Mouse (Mus musculus) forebrain, embryonic 12.5 days (tissue): ENCODE results near the gene Arhgef3. TPM values are rescaled to one million over a fixed set of nuclear protein-coding genes. Genes with fewer than 3 reads are reported as not detected.

Experiments used
- ATAC-seq: fragments of 200-750 bp; cut with Nextera tagmentation; 2 replicates; pipeline ENCODE4 v1.8.0; 2017; ENCODE audit warnings: moderate TSS enrichment; ENCODE audit not compliant: low FRiP score
- H3K27ac ChIP-seq: fragments of 300-500 bp; sonication (generic); 2 replicates; pipeline ENCODE4 v1.5.1; 2016; ENCODE audit warnings: mild to moderate bottlenecking
- H3K27me3 ChIP-seq: fragments of 300-500 bp; sonication (generic); 2 replicates; pipeline ENCODE4 v1.6.1; 2016; ENCODE audit warnings: mild to moderate bottlenecking
- H3K36me3 ChIP-seq: fragments of 300-500 bp; sonication (generic); replicated peaks from 2 replicates; pipeline ENCODE4 v1.6.1; 2016; ENCODE audit warnings: mild to moderate bottlenecking
- H3K4me1 ChIP-seq: fragments of 300-500 bp; sonication (generic); 2 replicates; pipeline ENCODE4 v1.6.1; 2016
- H3K4me2 ChIP-seq: fragments of 300-500 bp; sonication (generic); 2 replicates; pipeline ENCODE4 v1.6.1; 2016; ENCODE audit warnings: mild to moderate bottlenecking, moderate library complexity
- H3K4me3 ChIP-seq: fragments of 300-500 bp; sonication (generic); replicated peaks from 2 replicates; pipeline ENCODE4 v1.5.1; 2016; ENCODE audit warnings: mild to moderate bottlenecking
- H3K9ac ChIP-seq: fragments of 300-500 bp; sonication (generic); 2 replicates; pipeline ENCODE4 v1.6.1; 2016; ENCODE audit warnings: mild to moderate bottlenecking
- H3K9me3 ChIP-seq: fragments of 300-500 bp; sonication (generic); 2 replicates; pipeline ENCODE4 v1.6.1; 2016
- WGBS: fragments of 180-500 bp; shearing (Covaris S2); methylation state at CpG from one replicate; pipeline ENCODE4 v1.1.7; 2016; 5-methylcytosine and 5-hydroxymethylcytosine counted together
- polyA plus RNA-seq: library from polyadenylated mRNA; unstranded; fragments of >200 nt; fragmentation: Nextera tagmentation; extraction: Ambion mirVana; gene quantifications from 2 replicates; pipeline ENCODE4 v1.2.1, GENCODE M21; 2016

The Arhgef3 gene
- polyA plus RNA-seq, 1 experiment from 2014 or later = 2.4 TPM

GRCm38 (mm10) chr14:27118546-27118945, 3.8 kb downstream of the Arhgef3 start:
- 88% methylated on average over 5 of the region's 5 CpGs for WGBS
- Histone ChIP-seq H3K27me3 (peaks cover 47% of the 10 kb centered on the region), H3K27ac (no peak overlapping the region), H3K4me2 (no peak overlapping the region), H3K4me1 (peaks cover 14% of the 10 kb centered on the region), H3K36me3 (no peaks in the 10 kb centered on the region), H3K4me3 (no peak overlapping the region), H3K9ac (no peak overlapping the region), H3K9me3 (no peaks in the 10 kb centered on the region)
- ATAC-seq = no peak

GRCm38 (mm10) chr14:27122646-27123045, 7.9 kb downstream of the Arhgef3 start:
- Histone ChIP-seq H3K9me3 (no peaks in the 10 kb centered on the region), H3K36me3 (no peaks in the 10 kb centered on the region), H3K9ac (no peak overlapping the region), H3K27me3 (peaks cover 10% of the 10 kb centered on the region), H3K4me2 (no peak overlapping the region), H3K27ac (no peak overlapping the region), H3K4me3 (no peak overlapping the region), H3K4me1 (no peaks in the 10 kb centered on the region)
- ATAC-seq = no peak
- 78% methylated on average over 3 of the region's 3 CpGs for WGBS

GRCm38 (mm10) chr14:27123543-27123942, 8.8 kb downstream of the Arhgef3 start:
- Histone ChIP-seq H3K4me2 (no peak overlapping the region), H3K9me3 (no peaks in the 10 kb centered on the region), H3K4me1 (no peaks in the 10 kb centered on the region), H3K27ac (no peak overlapping the region), H3K9ac (no peak overlapping the region), H3K36me3 (no peaks in the 10 kb centered on the region), H3K27me3 (peaks cover 1% of the 10 kb centered on the region), H3K4me3 (no peak overlapping the region)
- no peak for ATAC-seq
- WGBS = 56% methylated on average over 8 of the region's 8 CpGs

- ATAC-seq = no peak
- no peaks in the 10 kb centered on the region for H3K36me3 ChIP-seq
- H3K4me3 ChIP-seq = no peak overlapping the region
- no peaks in the 10 kb centered on the region for H3K27me3 ChIP-seq
- H3K9me3 ChIP-seq = no peaks in the 10 kb centered on the region
- no peak overlapping the region for H3K4me2 ChIP-seq
- H3K4me1 ChIP-seq = no peaks in the 10 kb centered on the region
- no peak overlapping the region for H3K27ac ChIP-seq
- no peak overlapping the region for H3K9ac ChIP-seq
- 92% methylated on average over 3 of the region's 3 CpGs for WGBS
These were observed 15.3 kb downstream of the Arhgef3 start for GRCm38 (mm10) chr14:27130031-27130430.

- Histone ChIP-seq H3K36me3 (no peaks in the 10 kb centered on the region), H3K27ac (no peak overlapping the region), H3K4me1 (no peaks in the 10 kb centered on the region), H3K9ac (no peak overlapping the region), H3K4me2 (no peak overlapping the region), H3K9me3 (no peaks in the 10 kb centered on the region), H3K4me3 (no peak overlapping the region), H3K27me3 (no peaks in the 10 kb centered on the region)
- 79% methylated on average over 1 of the region's 1 CpGs for WGBS
- ATAC-seq = no peak
These were observed 16.0 kb downstream of the Arhgef3 start for GRCm38 (mm10) chr14:27130676-27131075.

GRCm38 (mm10) chr14:27131521-27131920, 16.8 kb downstream of the Arhgef3 start:
- Histone ChIP-seq H3K4me1 (no peaks in the 10 kb centered on the region), H3K9me3 (no peaks in the 10 kb centered on the region), H3K9ac (no peak overlapping the region), H3K4me2 (no peak overlapping the region), H3K27me3 (no peaks in the 10 kb centered on the region), H3K4me3 (no peak overlapping the region), H3K36me3 (no peaks in the 10 kb centered on the region), H3K27ac (no peak overlapping the region)
- ATAC-seq = no peak
- WGBS = 72% methylated on average over 1 of the region's 1 CpGs

DNA sequence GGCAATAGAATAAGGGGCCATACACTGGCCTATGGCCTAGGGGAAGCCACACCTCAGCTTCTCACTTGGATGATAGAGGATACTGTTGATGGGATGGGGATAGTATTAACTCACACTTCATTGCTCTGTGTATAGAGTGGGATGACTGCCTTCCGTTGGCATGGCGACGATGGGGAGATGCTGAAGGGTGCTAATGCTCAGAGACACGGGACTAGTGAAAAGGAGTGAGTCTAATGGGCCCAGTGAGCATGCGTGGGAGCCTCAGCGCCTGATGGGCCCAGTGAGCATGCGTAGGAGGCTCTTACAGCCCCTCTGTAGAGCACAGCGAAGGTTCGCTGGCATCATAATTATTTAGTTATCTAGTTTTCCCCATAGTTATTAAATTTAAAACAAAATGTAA, 24.2 kb downstream of the Arhgef3 start:
- no peak overlapping the region for H3K27ac ChIP-seq
- no peaks in the 10 kb centered on the region for H3K9me3 ChIP-seq
- H3K4me1 ChIP-seq = no peaks in the 10 kb centered on the region
- ATAC-seq = no peak
- H3K9ac ChIP-seq = no peak overlapping the region
- no peaks in the 10 kb centered on the region for H3K36me3 ChIP-seq
- H3K4me3 ChIP-seq = no peak overlapping the region
- H3K27me3 ChIP-seq = no peaks in the 10 kb centered on the region
- 87% methylated on average over 9 of the region's 9 CpGs for WGBS
- H3K4me2 ChIP-seq = no peak overlapping the region

DNA sequence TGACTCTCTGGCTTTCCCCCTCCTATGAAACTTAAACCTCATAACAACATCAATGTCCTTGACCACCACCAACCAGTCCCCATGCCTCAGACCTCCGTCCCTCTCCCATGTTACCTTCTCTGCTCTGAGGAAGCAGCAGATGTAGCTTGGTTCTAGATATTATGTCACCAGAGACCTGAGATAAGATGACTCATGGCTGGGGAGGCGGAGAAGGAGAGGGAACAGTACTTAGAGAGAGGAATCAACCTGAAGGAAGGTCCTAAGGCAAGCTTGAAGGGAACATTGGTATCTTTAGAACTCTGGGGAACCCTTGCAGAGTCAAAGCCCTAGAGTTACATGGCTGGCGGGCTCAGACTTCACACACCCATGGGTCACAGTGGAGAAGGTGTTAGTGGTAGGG, 25.3 kb downstream of the Arhgef3 start:
- WGBS = 87% methylated on average over 3 of the region's 3 CpGs
- no peak overlapping the region for H3K27ac ChIP-seq

GRCm38 (mm10) chr14:27141486-27141885, 26.8 kb downstream of the Arhgef3 start:
- no peak overlapping the region for H3K4me2 ChIP-seq

More for the DNA sequence above, 25.3 kb downstream of the Arhgef3 start:
- Histone ChIP-seq H3K4me1 (no peaks in the 10 kb centered on the region), H3K36me3 (no peaks in the 10 kb centered on the region), H3K4me3 (no peak overlapping the region), H3K9ac (no peak overlapping the region), H3K27me3 (no peaks in the 10 kb centered on the region), H3K4me2 (no peak overlapping the region), H3K9me3 (no peaks in the 10 kb centered on the region)
- ATAC-seq = no peak

GRCm38 (mm10) chr14:27142680-27143079, 28.0 kb downstream of the Arhgef3 start:
- Histone ChIP-seq H3K4me1 (no peaks in the 10 kb centered on the region), H3K4me2 (no peak overlapping the region), H3K27ac (no peak overlapping the region), H3K4me3 (no peak overlapping the region), H3K9me3 (no peaks in the 10 kb centered on the region), H3K36me3 (no peaks in the 10 kb centered on the region), H3K27me3 (no peaks in the 10 kb centered on the region), H3K9ac (no peak overlapping the region)
- WGBS = 87% methylated on average over 5 of the region's 5 CpGs
- ATAC-seq = no peak

More at GRCm38 (mm10) chr14:27141486-27141885, 26.8 kb downstream of the Arhgef3 start:
- H3K9ac ChIP-seq = no peak overlapping the region
- no peaks in the 10 kb centered on the region for H3K4me1 ChIP-seq
- 18% methylated on average over 3 of the region's 3 CpGs for whole genome bisulfite sequencing
- H3K27me3 ChIP-seq = no peaks in the 10 kb centered on the region
- no peak overlapping the region for H3K4me3 ChIP-seq
- H3K36me3 ChIP-seq = no peaks in the 10 kb centered on the region
- ATAC-seq = no peak
- H3K27ac ChIP-seq = no peak overlapping the region
- no peaks in the 10 kb centered on the region for H3K9me3 ChIP-seq

DNA sequence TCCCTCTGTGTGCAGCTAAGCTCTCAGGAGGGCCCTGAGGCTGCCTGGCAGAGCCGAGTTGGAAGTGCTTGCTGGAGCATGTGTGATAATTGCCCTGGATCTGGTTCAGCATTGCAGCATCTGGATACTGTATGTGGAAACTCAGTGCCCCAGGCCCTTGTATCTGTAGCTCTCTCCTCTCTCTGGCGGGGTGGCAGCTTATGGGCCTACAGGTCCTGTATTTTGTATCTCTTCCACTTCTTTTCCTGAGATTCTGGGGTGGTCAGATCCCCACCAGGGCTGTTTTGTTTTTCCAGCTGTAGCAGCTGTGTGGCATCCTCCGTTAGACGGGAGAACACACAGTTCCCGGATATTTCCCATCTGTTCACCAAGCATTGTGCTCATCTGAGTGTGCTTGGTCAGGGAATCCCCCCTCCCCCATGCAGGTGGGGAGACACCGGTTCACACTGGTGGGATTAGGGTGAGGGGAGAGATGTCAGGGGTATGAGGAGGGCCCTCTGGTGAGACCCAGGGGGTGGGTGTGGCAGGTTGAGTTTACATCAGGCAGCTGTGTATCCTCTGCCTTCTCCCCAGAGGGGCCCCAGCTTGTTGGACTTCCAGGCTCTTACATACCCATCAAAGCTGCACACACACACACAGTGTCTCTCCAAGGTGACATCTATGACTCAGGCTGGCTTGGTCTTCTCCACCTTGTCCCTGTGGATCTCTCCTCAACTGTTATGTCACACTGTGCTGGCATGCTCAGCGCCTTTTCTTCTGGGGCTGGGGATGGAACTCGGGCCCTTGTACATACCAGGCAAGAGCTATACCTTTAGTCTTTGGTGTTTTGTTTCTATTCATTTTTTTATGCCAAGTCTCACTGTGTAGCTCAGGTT, 30.7 kb downstream of the Arhgef3 start:
- Histone ChIP-seq H3K4me1 (no peaks in the 10 kb centered on the region), H3K4me2 (no peak overlapping the region), H3K4me3 (no peak overlapping the region), H3K9me3 (no peaks in the 10 kb centered on the region), H3K27me3 (no peaks in the 10 kb centered on the region), H3K27ac (no peak overlapping the region), H3K9ac (no peak overlapping the region), H3K36me3 (no peaks in the 10 kb centered on the region)
- 65% methylated on average over 8 of the region's 8 CpGs for WGBS
- no peak for ATAC-seq

DNA sequence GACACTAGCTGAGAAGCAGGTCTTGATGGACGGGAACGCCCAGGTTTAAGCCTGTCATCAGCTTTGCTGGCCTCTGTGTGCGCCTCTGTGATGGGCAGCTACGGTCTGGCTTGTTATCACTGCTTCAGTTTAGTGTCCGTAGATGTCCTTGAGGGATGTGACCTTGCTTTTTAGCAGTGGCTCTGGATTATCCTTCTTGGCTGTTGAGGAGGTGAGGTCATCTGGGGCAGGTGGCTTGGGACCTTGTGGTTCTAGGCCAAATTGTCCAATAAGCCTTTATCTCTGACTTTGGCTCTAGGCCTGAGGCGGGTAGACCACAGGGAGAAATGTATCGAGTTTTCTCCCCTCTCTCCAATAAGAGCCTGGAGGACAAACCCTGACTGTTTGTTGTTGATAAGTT, 33.0 kb downstream of the Arhgef3 start:
- no peak for ATAC-seq
- WGBS = 91% methylated on average over 7 of the region's 7 CpGs
- H3K36me3 ChIP-seq = no peaks in the 10 kb centered on the region
- H3K4me3 ChIP-seq = no peak overlapping the region
- H3K4me2 ChIP-seq = no peak overlapping the region
- no peak overlapping the region for H3K9ac ChIP-seq
- no peaks in the 10 kb centered on the region for H3K9me3 ChIP-seq
- no peaks in the 10 kb centered on the region for H3K27me3 ChIP-seq
- H3K27ac ChIP-seq = no peak overlapping the region
- H3K4me1 ChIP-seq = no peaks in the 10 kb centered on the region

DNA sequence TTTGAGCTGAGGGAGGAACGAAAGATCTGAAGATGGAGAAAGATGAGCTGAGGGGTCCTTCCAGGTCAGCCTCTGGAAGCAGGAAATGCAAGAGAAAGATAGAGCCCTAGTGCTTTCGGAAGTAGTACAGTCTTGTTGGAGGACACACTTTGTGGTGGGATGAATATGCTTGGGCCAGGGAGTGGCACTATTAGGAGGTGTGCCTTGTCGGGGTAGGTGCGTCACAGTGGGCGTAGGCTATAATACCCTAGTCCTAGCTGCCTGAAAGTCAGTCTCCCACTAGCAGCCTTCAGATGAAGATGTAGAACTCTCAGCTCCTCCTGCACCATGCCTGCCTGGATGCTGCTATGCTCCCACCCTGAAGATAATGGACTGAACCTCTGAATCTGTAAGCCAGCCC, 34.7 kb downstream of the Arhgef3 start:
- H3K4me3 ChIP-seq = no peak overlapping the region
- ATAC-seq = no peak
- H3K9ac ChIP-seq = no peak overlapping the region
- H3K36me3 ChIP-seq = no peaks in the 10 kb centered on the region
- 94% methylated on average over 5 of the region's 5 CpGs for WGBS
- no peaks in the 10 kb centered on the region for H3K9me3 ChIP-seq
- no peaks in the 10 kb centered on the region for H3K27me3 ChIP-seq
- no peaks in the 10 kb centered on the region for H3K4me1 ChIP-seq
- no peak overlapping the region for H3K27ac ChIP-seq
- H3K4me2 ChIP-seq = no peak overlapping the region
